Mouse (Mus musculus): ENCODE measurements at regions not wholly inside any gene's neighbourhood (a gene's known extent, or its start where the extent isn't known, plus 50 kb on each side); places are given as distances from the start of the nearest gene placed in this dataset.

GRCm38 (mm10) chr3:9200156-9200555 lies 409.7 kb downstream of the Zfp704 start:
- DNase-seq (ENCODE audit: low read depth, low spot score): no peak

- DNase-seq (ENCODE audit: low read depth, low spot score): no peak
These were observed 411.1 kb downstream of the Zfp704 start for GRCm38 (mm10) chr3:9198652-9199332.

GRCm38 (mm10) chr3:9195781-9196180 lies 414.1 kb downstream of the Zfp704 start:
- DNase-seq (ENCODE audit: low read depth, low spot score): no peak

GRCm38 (mm10) chr3:9189366-9190287 lies 420.3 kb downstream of the Zfp704 start:
- DNase-seq (ENCODE audit: low read depth, low spot score): no peak

GRCm38 (mm10) chr3:9186364-9187120 lies 423.3 kb downstream of the Zfp704 start:
- DNase-seq (ENCODE audit: low read depth, low spot score): no peak

- no peak for DNase-seq (ENCODE audit: low read depth, low spot score)
These were observed 428.3 kb downstream of the Zfp704 start for GRCm38 (mm10) chr3:9181576-9181975.

- DNase-seq (ENCODE audit: low read depth, low spot score): no peak
These were observed 430.2 kb downstream of the Zfp704 start for GRCm38 (mm10) chr3:9179641-9180040.

GRCm38 (mm10) chr3:9174517-9174832 lies 435.4 kb downstream of the Zfp704 start:
- no peak for DNase-seq (ENCODE audit: low read depth, low spot score)

- DNase-seq (ENCODE audit: low read depth, low spot score): no peak
These were observed 436.0 kb downstream of the Zfp704 start for GRCm38 (mm10) chr3:9173643-9174516.

- no peak for DNase-seq (ENCODE audit: low read depth, low spot score)
These were observed 437.9 kb downstream of the Zfp704 start for GRCm38 (mm10) chr3:9171970-9172369.

GRCm38 (mm10) chr3:9168955-9169354 lies 440.9 kb downstream of the Zfp704 start:
- no peak for DNase-seq (ENCODE audit: low read depth, low spot score)

- peak; percentile 29 for DNase-seq (ENCODE audit: low read depth, low spot score)
These were observed 450.8 kb downstream of the Zfp704 start for GRCm38 (mm10) chr3:9159073-9159472.

GRCm38 (mm10) chr3:9154172-9154571 lies 455.7 kb downstream of the Zfp704 start:
- DNase-seq (ENCODE audit: low read depth, low spot score): no peak

GRCm38 (mm10) chr3:9153690-9154089 lies 456.2 kb downstream of the Zfp704 start:
- DNase-seq (ENCODE audit: low read depth, low spot score): no peak

- no peak for DNase-seq (ENCODE audit: low read depth, low spot score)
These were observed 457.6 kb downstream of the Zfp704 start for GRCm38 (mm10) chr3:9152256-9152655.

- DNase-seq (ENCODE audit: low read depth, low spot score): no peak
These were observed 458.3 kb downstream of the Zfp704 start for GRCm38 (mm10) chr3:9151590-9151989.

GRCm38 (mm10) chr3:9148605-9149004 lies 461.3 kb downstream of the Zfp704 start:
- no peak for DNase-seq (ENCODE audit: low read depth, low spot score)

GRCm38 (mm10) chr3:9146481-9146880 lies 463.4 kb downstream of the Zfp704 start:
- DNase-seq (ENCODE audit: low read depth, low spot score): no peak

GRCm38 (mm10) chr3:9145612-9146011 lies 464.3 kb downstream of the Zfp704 start:
- no peak for DNase-seq (ENCODE audit: low read depth, low spot score)

GRCm38 (mm10) chr3:9141836-9142235 lies 468.0 kb downstream of the Zfp704 start:
- no peak for DNase-seq (ENCODE audit: low read depth, low spot score)
